Mouse (Mus musculus): Measurements from ENCODE around the gene Slc38a3. TPM values are rescaled to one million over a fixed set of nuclear protein-coding genes. Genes with fewer than 3 reads are reported as not detected.

The Slc38a3 gene
- total and polyA plus RNA-seq, 3 experiments: not detected

DNA sequence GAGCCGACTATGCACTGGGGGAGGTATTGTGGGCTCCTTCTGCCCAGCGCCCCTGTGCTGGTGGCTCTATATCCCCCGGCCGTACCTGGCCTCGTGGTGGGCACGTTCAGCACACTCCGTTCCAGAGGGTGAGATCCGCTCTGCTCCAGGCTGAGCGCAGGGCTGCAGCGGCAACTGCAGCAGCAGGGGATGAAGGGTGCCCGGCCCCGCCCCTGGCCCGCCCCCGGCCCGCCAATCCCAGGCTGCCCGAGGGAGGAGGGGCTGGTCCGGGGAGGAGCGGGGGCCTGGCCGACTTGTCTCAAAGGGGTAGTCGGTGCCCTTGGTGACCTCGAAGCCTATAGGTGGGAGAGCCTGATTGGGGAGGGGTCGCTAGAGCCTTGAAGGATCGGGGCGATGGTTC, 2.1 kb downstream of the Slc38a3 start:
- Histone ChIP-seq H3K9me3 (replicated peaks; ENCODE audit: insufficient read depth, low read length) (no peaks in the 10 kb centered on the region), H3K4me3 (ENCODE audit: control insufficient read depth in 1 of 2, insufficient read depth in 1 of 2, low read depth in 2 of 2, low read length in 2 of 2) (no peak overlapping the region), H3K36me3 (ENCODE audit: control insufficient read depth in 1 of 2, insufficient read depth in 2 of 2, low read length in 2 of 2) (no peaks in the 10 kb centered on the region), H3K27ac (ENCODE audit: control insufficient read depth, low read depth, low read length) (no peak overlapping the region), H3K9ac (ENCODE audit: control insufficient read depth, low read depth, low read length, poor library complexity, severe bottlenecking) (no peak overlapping the region), H3K4me1 (ENCODE audit: control insufficient read depth in 1 of 2, insufficient read depth in 2 of 2, low read length in 2 of 2) (no peaks in the 10 kb centered on the region), H3K27me3 (ENCODE audit: control insufficient read depth in 1 of 2, insufficient read depth in 2 of 2, low read length in 2 of 2) (peaks cover 29 to 31% of the 10 kb centered on the region in 2 experiments), H3K79me2 (ENCODE audit: control insufficient read depth, insufficient read depth, low read length, poor library complexity) (no peaks in the 10 kb centered on the region)
- DNase-seq (ENCODE audit: low read depth, low spot score): no peak
- TF ChIP-seq ZKSCAN1 (IDR thresholded peaks at IDR 0.05; ENCODE audit: low read depth, low read length) (no peak), MEF2A (IDR thresholded peaks at IDR 0.05; ENCODE audit: extremely low read depth, insufficient replicate concordance, low read depth, low read length, poor library complexity, severe bottlenecking) (no peak), ELF1 (IDR thresholded peaks at IDR 0.05; ENCODE audit: low read depth, low read length) (no peak), JUND (IDR thresholded peaks at IDR 0.05; ENCODE audit: low read depth, low read length) (no peak), MYC (IDR thresholded peaks at IDR 0.05; ENCODE audit: low read depth, low read length) (no peak), NELFE (IDR thresholded peaks at IDR 0.05; ENCODE audit: low read depth, low read length) (no peak), E2F4 (IDR thresholded peaks at IDR 0.05; ENCODE audit: borderline replicate concordance, low read depth, low read length) (no peak), KAT2A (conservative IDR thresholded peaks at IDR 0.05; ENCODE audit: low read depth, low read length) (no peak), MAFK (IDR thresholded peaks at IDR 0.05; ENCODE audit: borderline replicate concordance, low read depth, low read length) (no peak), POLR2A (IDR thresholded peaks at IDR 0.05; ENCODE audit: control insufficient read depth in 1 of 2, insufficient read depth in 1 of 2, low read depth in 1 of 2, low read length in 2 of 2, poor library complexity in 1 of 2) (no peak), CTCF (IDR thresholded peaks at IDR 0.05 in 2 of 3, conservative IDR thresholded peaks at IDR 0.05 in 1 of 3; ENCODE audit: control insufficient read depth in 1 of 3, insufficient read depth in 1 of 3, low read depth in 2 of 3, low read length in 3 of 3, poor library complexity in 1 of 3, severe bottlenecking in 1 of 3) (no peak), RCOR1 (IDR thresholded peaks at IDR 0.05; ENCODE audit: low read depth, low read length) (no peak), MYB (IDR thresholded peaks at IDR 0.05; ENCODE audit: low read depth, low read length) (no peak), ZC3H11A (IDR thresholded peaks at IDR 0.05; ENCODE audit: low read depth, low read length) (no peak), GABPA (IDR thresholded peaks at IDR 0.05; ENCODE audit: low read depth, low read length) (no peak), HCFC1 (IDR thresholded peaks at IDR 0.05; ENCODE audit: low read depth, low read length) (no peak), CHD1 (IDR thresholded peaks at IDR 0.05; ENCODE audit: low read depth, low read length) (no peak), CHD2 (IDR thresholded peaks at IDR 0.05; ENCODE audit: low read length) (no peak), ETS1 (IDR thresholded peaks at IDR 0.05; ENCODE audit: low read depth, low read length) (no peak)

DNA sequence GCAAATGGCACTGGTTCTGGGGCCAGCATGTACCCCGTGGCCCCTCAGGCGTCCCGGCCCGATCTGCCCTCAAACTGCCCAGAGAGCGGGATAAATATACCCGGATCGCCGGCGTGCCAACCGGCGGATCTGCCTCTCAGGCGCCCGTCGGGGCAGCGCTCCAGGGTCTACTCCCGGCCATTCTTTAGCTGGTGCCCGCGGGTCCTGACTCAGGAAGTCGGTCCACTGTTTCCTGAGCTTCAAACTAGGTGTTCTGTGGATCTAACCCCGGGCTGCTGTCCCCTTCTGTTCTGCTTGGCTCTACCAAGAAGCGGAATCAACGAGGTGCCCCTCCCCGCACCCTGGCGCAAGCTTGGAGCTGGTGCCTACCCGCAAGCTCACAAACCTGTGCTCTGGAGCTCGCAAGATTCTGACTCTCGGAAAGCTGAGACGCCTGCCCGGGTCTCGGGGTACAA, 2.6 kb downstream of the Slc38a3 start:
- Histone ChIP-seq H3K4me3 (ENCODE audit: control insufficient read depth in 1 of 2, insufficient read depth in 1 of 2, low read depth in 2 of 2, low read length in 2 of 2) (no peak overlapping the region), H3K27me3 (ENCODE audit: control insufficient read depth in 1 of 2, insufficient read depth in 2 of 2, low read length in 2 of 2) (peaks cover 29 to 30% of the 10 kb centered on the region in 2 experiments), H3K9ac (ENCODE audit: control insufficient read depth, low read depth, low read length, poor library complexity, severe bottlenecking) (no peak overlapping the region), H3K79me2 (ENCODE audit: control insufficient read depth, insufficient read depth, low read length, poor library complexity) (no peaks in the 10 kb centered on the region), H3K4me1 (ENCODE audit: control insufficient read depth in 1 of 2, insufficient read depth in 2 of 2, low read length in 2 of 2) (no peaks in the 10 kb centered on the region), H3K27ac (ENCODE audit: control insufficient read depth, low read depth, low read length) (no peak overlapping the region), H3K9me3 (replicated peaks; ENCODE audit: insufficient read depth, low read length) (no peaks in the 10 kb centered on the region), H3K36me3 (ENCODE audit: control insufficient read depth in 1 of 2, insufficient read depth in 2 of 2, low read length in 2 of 2) (no peaks in the 10 kb centered on the region)
- DNase-seq (ENCODE audit: low read depth, low spot score): no peak
- TF ChIP-seq NRF1 (IDR thresholded peaks at IDR 0.05; ENCODE audit: insufficient read depth, low read depth, low read length, poor library complexity, severe bottlenecking) (no peak), HCFC1 (IDR thresholded peaks at IDR 0.05; ENCODE audit: low read depth, low read length) (no peak), EP300 (IDR thresholded peaks at IDR 0.05; ENCODE audit: low read depth in 1 of 2, low read length in 2 of 2) (no peak), KAT2A (conservative IDR thresholded peaks at IDR 0.05; ENCODE audit: low read depth, low read length) (no peak), USF1 (IDR thresholded peaks at IDR 0.05; ENCODE audit: low read depth, low read length) (no peak), ELF1 (IDR thresholded peaks at IDR 0.05; ENCODE audit: low read depth, low read length) (no peak), E2F4 (IDR thresholded peaks at IDR 0.05; ENCODE audit: borderline replicate concordance, low read depth, low read length) (no peak), TBP (IDR thresholded peaks at IDR 0.05; ENCODE audit: low read depth, low read length) (no peak), JUND (IDR thresholded peaks at IDR 0.05; ENCODE audit: low read depth, low read length) (no peak), ZNF384 (IDR thresholded peaks at IDR 0.05; ENCODE audit: low read depth, low read length) (no peak), ETS1 (IDR thresholded peaks at IDR 0.05; ENCODE audit: low read depth, low read length) (no peak), TCF12 (IDR thresholded peaks at IDR 0.05; ENCODE audit: low read depth, low read length) (no peak), CHD2 (IDR thresholded peaks at IDR 0.05; ENCODE audit: low read length) (no peak), GABPA (IDR thresholded peaks at IDR 0.05; ENCODE audit: low read depth, low read length) (no peak)

Measured in MEL (cell line).